Mouse (Mus musculus) bone marrow macrophage, adult 2 months (primary cell): ENCODE measurements at regions not wholly inside any gene's neighbourhood (a gene's known extent, or its start where the extent isn't known, plus 50 kb on each side); places are given as distances from the start of the nearest gene placed in this dataset.

ENCODE experiments used
- CTCF ChIP-seq: IDR thresholded peaks from 2 replicates; pipeline ENCODE4 v1.5.1; 2012; ENCODE audit warnings: low read depth, mild to moderate bottlenecking, low read length, moderate library complexity
- POLR2A ChIP-seq: IDR thresholded peaks from 2 replicates; pipeline ENCODE4 v1.6.1; 2012; ENCODE audit warnings: mild to moderate bottlenecking, low read depth, low read length, borderline replicate concordance

DNA sequence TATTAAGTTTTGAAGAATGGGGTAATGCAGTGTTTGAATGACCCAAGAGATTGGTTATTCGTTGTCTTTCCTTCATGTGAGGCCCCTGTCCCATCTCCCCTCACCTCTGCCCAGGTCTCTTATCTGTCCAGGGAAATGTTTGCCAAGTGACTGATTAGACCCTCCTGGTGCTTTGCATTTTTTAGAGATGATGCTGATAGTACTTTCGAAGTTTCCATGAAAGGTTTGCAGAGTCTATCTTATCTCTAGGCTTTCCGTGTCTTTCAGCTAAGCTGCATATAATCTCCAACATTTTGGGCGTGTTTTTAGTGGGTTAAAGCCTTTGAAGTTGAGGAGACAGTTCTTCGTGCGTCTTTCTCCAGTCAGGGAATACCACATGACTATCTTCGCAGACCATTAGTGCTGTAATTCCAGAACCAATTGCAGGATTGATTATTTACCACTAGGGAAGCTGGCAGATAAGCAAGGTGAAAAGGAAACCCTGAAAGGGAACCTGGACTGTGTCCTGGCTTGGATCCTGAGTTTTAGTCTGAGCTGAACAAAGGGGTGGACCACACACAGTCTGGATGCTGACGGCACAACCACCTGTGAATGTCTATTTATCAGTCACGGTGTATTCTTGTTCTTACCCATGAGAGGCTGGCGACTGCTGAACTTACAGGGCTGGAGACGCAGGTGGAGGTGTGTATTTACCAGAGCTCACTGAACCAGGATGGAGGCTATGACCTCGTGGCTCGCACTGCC, 180.9 kb downstream of the Tmx1 start:
- TF ChIP-seq CTCF, result no peak
- TF ChIP-seq POLR2A, result no peak
